Mouse (Mus musculus) neural tube, embryonic 14.5 days (tissue): ENCODE data around the gene Ccnb1. TPM values are rescaled to one million over a fixed set of nuclear protein-coding genes. Genes with fewer than 3 reads are reported as not detected.
A peak's percentile ranks its signal among the peaks of the same experiment; 100 is the strongest.
"Not testable (repeated sequence)": the region's sequence is repeated elsewhere in the genome, so short reads cannot be mapped to it uniquely, and the experiment has no call there.

Source experiments
- ATAC-seq: fragments of 200-750 bp; cut with Nextera tagmentation; 2 replicates; pipeline ENCODE4 v1.8.0; 2017; ENCODE audit warnings: low read depth, mild to moderate bottlenecking, moderate TSS enrichment, moderate library complexity
- H3K27ac ChIP-seq: fragments of 300-500 bp; sonication (generic); 2 replicates; pipeline ENCODE4 v1.5.1; 2014; ENCODE audit warnings: low read depth, mild to moderate bottlenecking, control low read depth, low read length, moderate library complexity, mixed read lengths
- H3K27me3 ChIP-seq: fragments of 300-500 bp; sonication (generic); 2 replicates; pipeline ENCODE4 v1.6.1; 2014; ENCODE audit warnings: low read length; ENCODE audit not compliant: control insufficient read depth, insufficient read depth
- H3K36me3 ChIP-seq: fragments of 300-500 bp; sonication (generic); 2 replicates; pipeline ENCODE4 v1.6.1; 2014; ENCODE audit warnings: low read length, mixed read lengths; ENCODE audit not compliant: control insufficient read depth, insufficient read depth
- H3K4me1 ChIP-seq: fragments of 300-500 bp; sonication (generic); 2 replicates; pipeline ENCODE4 v1.6.1; 2014; ENCODE audit warnings: low read length; ENCODE audit not compliant: control insufficient read depth, insufficient read depth
- H3K4me2 ChIP-seq: fragments of 300-500 bp; sonication (generic); 2 replicates; pipeline ENCODE4 v1.6.1; 2014; ENCODE audit warnings: mild to moderate bottlenecking, low read depth, low read length, control low read depth
- H3K4me3 ChIP-seq: fragments of 300-500 bp; sonication (generic); 2 replicates; pipeline ENCODE4 v1.5.1; 2014; ENCODE audit warnings: low read depth, low read length, control low read depth, mixed read lengths
- H3K9ac ChIP-seq: fragments of 300-500 bp; sonication (generic); replicated peaks from 2 replicates; pipeline ENCODE4 v1.6.1; 2014; ENCODE audit warnings: low read depth, mild to moderate bottlenecking, control low read depth, low read length, mixed read lengths
- H3K9me3 ChIP-seq: fragments of 300-500 bp; sonication (generic); 2 replicates; pipeline ENCODE4 v1.6.1; 2016; ENCODE audit warnings: low read length; ENCODE audit not compliant: control insufficient read depth
- WGBS: fragments of 180-500 bp; shearing (Covaris S2); extraction: QIAGEN DNeasy Blood & Tissue Kit; methylation state at CpG from one replicate; pipeline ENCODE4 v1.1.7; 2014; 5-methylcytosine and 5-hydroxymethylcytosine counted together
- polyA plus RNA-seq: library from polyadenylated mRNA; unstranded; fragments of >200 nt; fragmentation: Nextera tagmentation; extraction: Ambion mirVana; gene quantifications from 2 replicates; pipeline ENCODE4 v1.2.1, GENCODE M21; 2014

Gene Ccnb1
- polyA plus RNA-seq, 1 experiment from 2014 or later: 18.4 TPM

DNA sequence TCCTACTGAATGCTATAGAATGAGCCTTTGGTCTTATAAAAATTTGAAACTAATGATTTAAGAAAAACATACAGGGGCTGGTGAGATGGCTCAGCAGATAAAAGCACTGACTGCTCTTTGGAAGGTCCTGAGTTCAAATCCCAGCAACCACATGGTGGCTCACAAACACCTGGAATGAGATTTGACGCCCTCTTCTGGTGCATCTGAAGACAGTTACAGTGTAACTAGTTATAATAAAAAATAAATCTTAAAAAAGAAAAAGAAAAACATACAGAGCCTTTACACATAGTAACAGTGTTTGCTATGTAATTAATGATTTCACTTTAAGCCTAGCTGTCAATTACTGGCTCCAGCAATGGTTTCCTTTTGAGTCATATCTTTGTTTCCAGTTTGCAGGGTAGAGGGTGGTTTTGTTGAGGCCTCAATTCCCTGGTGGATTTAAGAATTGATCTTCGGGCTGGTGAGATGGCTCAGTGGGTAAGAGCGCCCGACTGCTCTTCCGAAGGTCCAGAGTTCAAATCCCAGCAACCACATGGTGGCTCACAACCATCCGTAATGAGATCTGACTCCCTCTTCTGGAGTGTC lies 54.8 kb downstream of the Ccnb1 start:
- H3K27ac ChIP-seq: peak overlapping the region; percentile 44; the same call in 1 of the 2 replicates
- not testable (repeated sequence) for H3K27me3 ChIP-seq, H3K36me3 ChIP-seq, H3K9me3 ChIP-seq, ATAC-seq, H3K4me1 ChIP-seq, H3K9ac ChIP-seq
- H3K4me2 ChIP-seq: peak overlapping the region; percentile 87; the same call in 1 of the 2 replicates
- 92% methylated on average over 5 of the region's 6 CpGs for WGBS
- H3K4me3 ChIP-seq: peak overlapping the region; percentile 88; the same call in 1 of the 2 replicates

DNA sequence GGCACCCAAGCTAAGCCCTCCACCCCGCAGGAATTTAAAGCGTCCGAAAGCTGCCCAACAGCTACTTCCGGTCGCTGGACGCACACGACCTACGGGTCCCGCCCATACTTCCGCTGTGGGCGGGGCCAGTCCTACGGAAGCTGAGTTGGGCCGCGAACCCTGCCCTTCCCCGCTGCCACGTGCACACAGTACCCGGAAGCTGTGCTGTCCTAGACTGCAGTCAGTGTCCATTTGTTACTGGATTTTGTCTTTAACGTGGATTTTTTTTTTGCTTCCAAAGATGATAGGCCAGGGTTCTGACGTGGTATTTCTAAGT lies 55.6 kb downstream of the Ccnb1 start, which contains the start of gene Cdk7:
TSS of gene Cdk7 (minus strand) at position 79 of the 316 bp plus-strand sequence.
- Histone ChIP-seq H3K36me3 (0 out of 2 replicates have a peak, but pooled peaks cover 5% of the 10 kb centered on the region), H3K4me2 (peak within 1 kb of the TSS; percentile 87), H3K27me3 (no peaks in the 10 kb centered on the region), H3K27ac (peak within 1 kb of the TSS; percentile 85), H3K4me3 (peak within 1 kb of the TSS; percentile 88), H3K4me1 (peaks cover 8% of the 10 kb centered on the region), H3K9me3 (no peaks in the 10 kb centered on the region), H3K9ac (peak within 1 kb of the TSS; percentile 83)
- peak; percentile 99 for ATAC-seq
- WGBS: under 1% methylated on average over 19 of the region's 19 CpGs

DNA sequence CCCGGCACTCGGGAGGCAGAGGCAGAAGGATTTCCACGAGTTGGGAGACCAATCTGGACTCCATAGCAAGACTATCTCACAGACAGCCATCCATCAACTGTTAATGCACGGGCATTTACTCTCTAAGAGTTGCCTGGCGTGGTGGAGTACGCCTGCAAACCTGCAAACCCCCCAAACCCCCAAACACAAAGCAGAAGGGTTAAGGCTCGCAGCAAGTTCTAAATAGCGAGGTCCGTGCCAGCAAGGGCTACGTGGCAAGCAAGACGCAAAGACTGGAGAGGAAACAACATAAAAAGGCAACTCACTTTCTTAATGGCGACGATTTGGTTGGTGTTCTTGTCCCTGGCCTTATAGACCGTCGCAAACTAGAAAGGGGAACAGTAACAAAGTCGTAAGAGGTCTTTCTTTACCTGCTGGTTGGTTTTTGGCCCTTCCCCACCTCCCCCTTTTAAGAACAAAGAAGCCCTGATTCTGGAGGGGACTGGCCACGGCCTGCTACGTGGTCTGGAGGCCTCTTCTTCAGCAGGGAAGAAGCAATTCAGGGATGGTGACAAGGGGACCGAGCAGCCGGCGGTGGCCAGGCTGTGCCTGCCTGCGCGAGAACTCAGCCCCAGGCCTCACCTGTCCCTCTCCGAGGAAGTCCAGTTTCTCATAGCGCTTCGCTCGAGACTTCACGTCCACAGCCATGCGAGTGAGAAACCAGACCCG lies 56.1 kb downstream of the Ccnb1 start:
- peak overlapping the region; percentile 85 for H3K27ac ChIP-seq
- peak overlapping the region; percentile 83 for H3K9ac ChIP-seq
- peaks cover 8% of the 10 kb centered on the region for H3K4me1 ChIP-seq
- H3K27me3 ChIP-seq: no peaks in the 10 kb centered on the region
- peak overlapping the region; percentile 88 for H3K4me3 ChIP-seq
- ATAC-seq: peak; percentile 87
- H3K36me3 ChIP-seq: 0 out of 2 replicates have a peak, but pooled peaks cover 7% of the 10 kb centered on the region
- no peaks in the 10 kb centered on the region for H3K9me3 ChIP-seq
- 2% methylated on average over 30 of the region's 30 CpGs for WGBS
- peak overlapping the region; percentile 87 for H3K4me2 ChIP-seq

Other genes with a start within 250 kb of the Ccnb1 start
- gene Ocln, start 233.9 kb downstream of the Ccnb1 start, polyA plus RNA-seq: 3.7 and 5.0 TPM in 2 replicates
- 1.6 and 2.9 TPM in 2 replicates for gene Marveld2, start 169.6 kb downstream of the Ccnb1 start, polyA plus RNA-seq
- 306 and 327 TPM in 2 replicates for gene Ak6, start 135.6 kb downstream of the Ccnb1 start, polyA plus RNA-seq
- gene Rad17, start 135.5 kb downstream of the Ccnb1 start, polyA plus RNA-seq: 18.7 and 21.8 TPM in 2 replicates
- 34.0 and 41.3 TPM in 2 replicates for gene Taf9, start 135.0 kb downstream of the Ccnb1 start, polyA plus RNA-seq
- gene Ccdc125, start 116.9 kb downstream of the Ccnb1 start, polyA plus RNA-seq: 1.1 and 1.6 TPM in 2 replicates
- gene Cdk7, start 55.6 kb downstream of the Ccnb1 start, polyA plus RNA-seq: 43.6 and 44.1 TPM in 2 replicates
- gene Mrps36, start 41.9 kb downstream of the Ccnb1 start, polyA plus RNA-seq: 156 and 169 TPM in 2 replicates
- 4.4 and 5.1 TPM in 2 replicates for gene Cenph, start 10.7 kb downstream of the Ccnb1 start, polyA plus RNA-seq
- 40.2 and 45.3 TPM in 2 replicates for gene Slc30a5, start 46.9 kb upstream of the Ccnb1 start, polyA plus RNA-seq